Mouse (Mus musculus): ENCODE results near the gene Lrrc15. TPM values are rescaled to one million over a fixed set of nuclear protein-coding genes. Genes with fewer than 3 reads are reported as not detected.

Gene Lrrc15
- total and polyA plus RNA-seq, 3 experiments: 0.06 to 0.08 (median 0.07) TPM

GRCm38 (mm10) chr16:30259444-30259843 is 23.6 kb downstream of the Lrrc15 start:
- Histone ChIP-seq H3K36me3 (ENCODE audit: control insufficient read depth, insufficient read depth, low read length) (no peaks in the 10 kb centered on the region), H3K27me3 (ENCODE audit: control insufficient read depth, insufficient read depth, low read length) (no peaks in the 10 kb centered on the region), H3K4me1 (ENCODE audit: control insufficient read depth, insufficient read depth, low read length) (no peaks in the 10 kb centered on the region), H3K9ac (ENCODE audit: low read depth, low read length) (peak overlapping the region; percentile 56), H3K4me3 (no peak overlapping the region), H3K27ac (peak overlapping the region; percentile 48), H3K79me2 (replicated peaks; ENCODE audit: control insufficient read depth, insufficient read depth, low read length) (no peaks in the 10 kb centered on the region)
- WGBS: 59% methylated on average over 10 of the region's 10 CpGs
- DNase-seq: peak in 1 of 2 experiments; percentile 71
- intact Hi-C loops (cut with DNase I): no loop called here
- no peak for TF ChIP-seq POLR2A (IDR thresholded peaks at IDR 0.05; ENCODE audit: insufficient read depth, low read depth, low read length)
- TF ChIP-seq EP300 (IDR thresholded peaks at IDR 0.05; ENCODE audit: insufficient read depth, low read depth, low read length): peak; percentile 61; the same call in 1 of the 2 replicates
- TF ChIP-seq CTCF (IDR thresholded peaks at IDR 0.05): no peak

GRCm38 (mm10) chr16:30258441-30258840 is 24.6 kb downstream of the Lrrc15 start:
- no peak for TF ChIP-seq POLR2A (IDR thresholded peaks at IDR 0.05; ENCODE audit: insufficient read depth, low read depth, low read length)
- TF ChIP-seq CTCF (IDR thresholded peaks at IDR 0.05): no peak
- TF ChIP-seq EP300 (IDR thresholded peaks at IDR 0.05; ENCODE audit: insufficient read depth, low read depth, low read length): no peak
- Histone ChIP-seq H3K4me3 (no peak overlapping the region), H3K79me2 (replicated peaks; ENCODE audit: control insufficient read depth, insufficient read depth, low read length) (no peaks in the 10 kb centered on the region), H3K27ac (no peak overlapping the region), H3K9ac (ENCODE audit: low read depth, low read length) (no peak overlapping the region), H3K27me3 (ENCODE audit: control insufficient read depth, insufficient read depth, low read length) (no peaks in the 10 kb centered on the region), H3K36me3 (ENCODE audit: control insufficient read depth, insufficient read depth, low read length) (no peaks in the 10 kb centered on the region), H3K4me1 (ENCODE audit: control insufficient read depth, insufficient read depth, low read length) (no peaks in the 10 kb centered on the region)
- WGBS: 84% methylated on average over 7 of the region's 7 CpGs
- intact Hi-C loops (cut with DNase I): no loop called here
- no peak for DNase-seq

GRCm38 (mm10) chr16:30257718-30258117 is 25.3 kb downstream of the Lrrc15 start:
- intact Hi-C loops (cut with DNase I): no loop called here
- no peak for DNase-seq
- Histone ChIP-seq H3K4me1 (ENCODE audit: control insufficient read depth, insufficient read depth, low read length) (no peaks in the 10 kb centered on the region), H3K4me3 (no peak overlapping the region), H3K36me3 (ENCODE audit: control insufficient read depth, insufficient read depth, low read length) (no peaks in the 10 kb centered on the region), H3K79me2 (replicated peaks; ENCODE audit: control insufficient read depth, insufficient read depth, low read length) (no peaks in the 10 kb centered on the region), H3K27ac (no peak overlapping the region), H3K27me3 (ENCODE audit: control insufficient read depth, insufficient read depth, low read length) (no peaks in the 10 kb centered on the region), H3K9ac (ENCODE audit: low read depth, low read length) (no peak overlapping the region)
- 50% methylated on average over 9 of the region's 9 CpGs for WGBS
- TF ChIP-seq CTCF (IDR thresholded peaks at IDR 0.05) (no peak), EP300 (IDR thresholded peaks at IDR 0.05; ENCODE audit: insufficient read depth, low read depth, low read length) (no peak), POLR2A (IDR thresholded peaks at IDR 0.05; ENCODE audit: insufficient read depth, low read depth, low read length) (no peak)

GRCm38 (mm10) chr16:30255061-30255460 is 28.0 kb downstream of the Lrrc15 start:
- H3K4me3 ChIP-seq: no peak overlapping the region
- TF ChIP-seq EP300 (IDR thresholded peaks at IDR 0.05; ENCODE audit: insufficient read depth, low read depth, low read length) (no peak), POLR2A (IDR thresholded peaks at IDR 0.05; ENCODE audit: insufficient read depth, low read depth, low read length) (no peak), CTCF (IDR thresholded peaks at IDR 0.05) (no peak)
- intact Hi-C loops (cut with DNase I): no loop called here

GRCm38 (mm10) chr16:30253900-30254299 is 29.2 kb downstream of the Lrrc15 start:
- Histone ChIP-seq H3K4me3 (no peak overlapping the region), H3K4me1 (ENCODE audit: control insufficient read depth, insufficient read depth, low read length) (peaks cover 1% of the 10 kb centered on the region; the same call in 1 of the 2 replicates), H3K9ac (ENCODE audit: low read depth, low read length) (no peak overlapping the region), H3K79me2 (replicated peaks; ENCODE audit: control insufficient read depth, insufficient read depth, low read length) (no peaks in the 10 kb centered on the region), H3K27me3 (ENCODE audit: control insufficient read depth, insufficient read depth, low read length) (no peaks in the 10 kb centered on the region), H3K36me3 (ENCODE audit: control insufficient read depth, insufficient read depth, low read length) (no peaks in the 10 kb centered on the region), H3K27ac (no peak overlapping the region)
- 79% methylated on average over 9 of the region's 9 CpGs for WGBS
- intact Hi-C loops (cut with DNase I): loop anchor here (5.0 kb wide), 2 partner anchors 248 to 278 kb away; no protein-coding TSS in a partner anchor
- no peak for DNase-seq
- TF ChIP-seq EP300 (IDR thresholded peaks at IDR 0.05; ENCODE audit: insufficient read depth, low read depth, low read length): no peak

More at GRCm38 (mm10) chr16:30255061-30255460, 28.0 kb downstream of the Lrrc15 start:
- no peak for DNase-seq
- Histone ChIP-seq H3K79me2 (replicated peaks; ENCODE audit: control insufficient read depth, insufficient read depth, low read length) (no peaks in the 10 kb centered on the region), H3K27me3 (ENCODE audit: control insufficient read depth, insufficient read depth, low read length) (no peaks in the 10 kb centered on the region), H3K9ac (ENCODE audit: low read depth, low read length) (no peak overlapping the region), H3K27ac (no peak overlapping the region), H3K36me3 (ENCODE audit: control insufficient read depth, insufficient read depth, low read length) (no peaks in the 10 kb centered on the region), H3K4me1 (ENCODE audit: control insufficient read depth, insufficient read depth, low read length) (peaks cover 1% of the 10 kb centered on the region; the same call in 1 of the 2 replicates)
- 78% methylated on average over 7 of the region's 7 CpGs for WGBS

GRCm38 (mm10) chr16:30253374-30253773 is 29.7 kb downstream of the Lrrc15 start:
- H3K36me3 ChIP-seq (ENCODE audit: control insufficient read depth, insufficient read depth, low read length): no peaks in the 10 kb centered on the region
- WGBS: 92% methylated on average over 4 of the region's 4 CpGs
- H3K4me1 ChIP-seq (ENCODE audit: control insufficient read depth, insufficient read depth, low read length): peaks cover 1% of the 10 kb centered on the region; the same call in 1 of the 2 replicates
- no peak overlapping the region for H3K4me3 ChIP-seq
- H3K79me2 ChIP-seq (replicated peaks; ENCODE audit: control insufficient read depth, insufficient read depth, low read length): no peaks in the 10 kb centered on the region
- H3K9ac ChIP-seq (ENCODE audit: low read depth, low read length): no peak overlapping the region
- intact Hi-C loops (cut with DNase I): loop anchor here (5.0 kb wide), 2 partner anchors 249 to 279 kb away; no protein-coding TSS in a partner anchor
- TF ChIP-seq POLR2A (IDR thresholded peaks at IDR 0.05; ENCODE audit: insufficient read depth, low read depth, low read length): no peak
- no peaks in the 10 kb centered on the region for H3K27me3 ChIP-seq (ENCODE audit: control insufficient read depth, insufficient read depth, low read length)
- DNase-seq: no peak
- no peak overlapping the region for H3K27ac ChIP-seq
